Mouse (Mus musculus) heart, embryonic 16.5 days (tissue): ENCODE measurements around the gene Nudt4. TPM values are rescaled to one million over a fixed set of nuclear protein-coding genes. Genes with fewer than 3 reads are reported as not detected.

Experiments used
- ATAC-seq: fragments of 200-750 bp; cut with Nextera tagmentation; replicated peaks from 2 replicates; pipeline ENCODE4 v1.8.0; 2017; ENCODE audit warnings: moderate number of reproducible peaks; ENCODE audit not compliant: insufficient read depth, low FRiP score; ENCODE audit errors: extremely low read depth
- H3K27ac ChIP-seq: fragments of 300-500 bp; sonication (generic); 2 replicates; pipeline ENCODE4 v1.5.1; 2014; ENCODE audit warnings: mild to moderate bottlenecking, low read length, control low read depth, moderate library complexity
- H3K27me3 ChIP-seq: fragments of 300-500 bp; sonication (generic); 2 replicates; pipeline ENCODE4 v1.6.1; 2014; ENCODE audit warnings: low read length, mixed read lengths; ENCODE audit not compliant: control insufficient read depth, insufficient read depth
- H3K36me3 ChIP-seq: fragments of 300-500 bp; sonication (generic); 2 replicates; pipeline ENCODE4 v1.6.1; 2014; ENCODE audit not compliant: control insufficient read depth, insufficient read depth
- H3K4me1 ChIP-seq: fragments of 300-500 bp; sonication (generic); 2 replicates; pipeline ENCODE4 v1.6.1; 2014; ENCODE audit warnings: low read length, mixed read lengths; ENCODE audit not compliant: control insufficient read depth, insufficient read depth
- H3K4me2 ChIP-seq: fragments of 300-500 bp; sonication (generic); 2 replicates; pipeline ENCODE4 v1.6.1; 2014; ENCODE audit warnings: low read depth, mild to moderate bottlenecking, control low read depth, low read length
- H3K4me3 ChIP-seq: fragments of 300-500 bp; sonication (generic); 2 replicates; pipeline ENCODE4 v1.5.1; 2014; ENCODE audit warnings: mild to moderate bottlenecking, control low read depth, low read length
- H3K9ac ChIP-seq: fragments of 300-500 bp; sonication (generic); 2 replicates; pipeline ENCODE4 v1.6.1; 2014; ENCODE audit warnings: low read length, control low read depth
- H3K9me3 ChIP-seq: fragments of 300-500 bp; sonication (generic); replicated peaks from 2 replicates; pipeline ENCODE4 v1.6.1; 2016; ENCODE audit warnings: low read length; ENCODE audit not compliant: control insufficient read depth
- WGBS: fragments of 180-500 bp; shearing (Covaris S2); extraction: QIAGEN DNeasy Blood & Tissue Kit; methylation state at CpG from one replicate; pipeline ENCODE4 v1.1.7; 2014; 5-methylcytosine and 5-hydroxymethylcytosine counted together
- polyA plus RNA-seq: library from polyadenylated mRNA; unstranded; fragments of >200 nt; fragmentation: Nextera tagmentation; extraction: Ambion mirVana; gene quantifications from 2 replicates; pipeline ENCODE4 v1.2.1, GENCODE M21; 2015

The Nudt4 gene
- polyA plus RNA-seq, 1 experiment from 2014 or later, result 83.7 TPM

- H3K27me3 ChIP-seq, result no peaks in the 10 kb centered on the region
- no peak overlapping the region for H3K27ac ChIP-seq
- no peaks in the 10 kb centered on the region; the same call in 1 of the 2 replicates for H3K36me3 ChIP-seq
- ATAC-seq, result no peak
- no peak overlapping the region for H3K4me3 ChIP-seq
- H3K4me1 ChIP-seq, result peaks cover 14% of the 10 kb centered on the region
- H3K4me2 ChIP-seq, result no peak overlapping the region
- no peaks in the 10 kb centered on the region for H3K9me3 ChIP-seq
- 85% methylated on average over 6 of the region's 6 CpGs for whole genome bisulfite sequencing
- H3K9ac ChIP-seq, result no peak overlapping the region
Measured at GRCm38 (mm10) chr10:95517656-95518055, 46.3 kb downstream of the Nudt4 start.

GRCm38 (mm10) chr10:95515293-95515931, 48.5 kb downstream of the Nudt4 start:
- peak overlapping the region; percentile 85 for H3K4me3 ChIP-seq
- peak overlapping the region; percentile 98 for H3K27ac ChIP-seq
- H3K36me3 ChIP-seq, result no peaks in the 10 kb centered on the region
- H3K4me2 ChIP-seq, result peak overlapping the region; percentile 57
- peak overlapping the region; percentile 93 for H3K9ac ChIP-seq
- WGBS, result under 1% methylated on average over 72 of the region's 80 CpGs
- ATAC-seq, result peak; percentile 59
- H3K27me3 ChIP-seq, result no peaks in the 10 kb centered on the region
- H3K4me1 ChIP-seq, result peaks cover 14% of the 10 kb centered on the region
- H3K9me3 ChIP-seq, result no peaks in the 10 kb centered on the region; the same call in 1 of the 2 replicates

DNA sequence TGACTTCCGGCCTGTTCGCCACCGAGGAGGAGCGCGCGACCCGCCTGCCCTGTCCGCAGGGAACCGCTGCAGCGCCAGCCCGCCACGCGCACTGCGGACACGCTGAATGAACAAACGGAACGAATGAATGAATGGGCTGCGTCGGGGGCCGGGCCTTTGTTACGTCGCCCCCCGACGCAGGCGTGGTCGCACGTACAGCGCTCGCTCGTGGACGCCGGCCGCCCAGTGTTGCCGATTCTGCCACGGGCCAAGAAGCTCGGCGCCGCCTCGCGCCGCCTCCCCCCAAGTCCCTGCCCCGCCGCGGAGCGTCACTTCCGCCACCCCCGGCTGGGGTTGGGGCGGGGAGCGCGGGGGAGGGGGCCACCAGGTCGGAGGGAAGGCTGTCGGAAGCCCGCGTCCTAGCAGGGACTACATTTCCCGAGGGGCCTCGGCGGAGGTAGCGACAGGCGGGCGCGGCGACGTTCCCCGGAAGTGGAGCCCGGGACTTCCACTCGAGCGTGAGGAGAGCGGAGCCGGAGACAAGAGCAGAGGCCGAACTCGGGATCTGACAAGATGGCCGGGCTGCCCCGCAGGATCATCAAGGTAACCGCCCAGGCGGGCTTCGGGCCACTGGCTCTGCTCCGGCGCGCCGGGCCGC, 49.2 kb downstream of the Nudt4 start, which contains the start of gene Ube2n:
TSS of gene Ube2n (plus strand) at position 490 of the 637 bp plus-strand sequence.
- Histone ChIP-seq H3K36me3 (no peaks in the 10 kb centered on the region), H3K27me3 (no peaks in the 10 kb centered on the region), H3K9ac (peak within 1 kb of the TSS; percentile 93), H3K9me3 (no peaks in the 10 kb centered on the region; the same call in 1 of the 2 replicates), H3K27ac (peak within 1 kb of the TSS; percentile 98), H3K4me1 (peaks cover 11% of the 10 kb centered on the region), H3K4me3 (peak within 1 kb of the TSS; percentile 85), H3K4me2 (peak within 1 kb of the TSS; percentile 82)
- ATAC-seq, result peak; percentile 98
- under 1% methylated on average over 79 of the region's 81 CpGs for WGBS

DNA sequence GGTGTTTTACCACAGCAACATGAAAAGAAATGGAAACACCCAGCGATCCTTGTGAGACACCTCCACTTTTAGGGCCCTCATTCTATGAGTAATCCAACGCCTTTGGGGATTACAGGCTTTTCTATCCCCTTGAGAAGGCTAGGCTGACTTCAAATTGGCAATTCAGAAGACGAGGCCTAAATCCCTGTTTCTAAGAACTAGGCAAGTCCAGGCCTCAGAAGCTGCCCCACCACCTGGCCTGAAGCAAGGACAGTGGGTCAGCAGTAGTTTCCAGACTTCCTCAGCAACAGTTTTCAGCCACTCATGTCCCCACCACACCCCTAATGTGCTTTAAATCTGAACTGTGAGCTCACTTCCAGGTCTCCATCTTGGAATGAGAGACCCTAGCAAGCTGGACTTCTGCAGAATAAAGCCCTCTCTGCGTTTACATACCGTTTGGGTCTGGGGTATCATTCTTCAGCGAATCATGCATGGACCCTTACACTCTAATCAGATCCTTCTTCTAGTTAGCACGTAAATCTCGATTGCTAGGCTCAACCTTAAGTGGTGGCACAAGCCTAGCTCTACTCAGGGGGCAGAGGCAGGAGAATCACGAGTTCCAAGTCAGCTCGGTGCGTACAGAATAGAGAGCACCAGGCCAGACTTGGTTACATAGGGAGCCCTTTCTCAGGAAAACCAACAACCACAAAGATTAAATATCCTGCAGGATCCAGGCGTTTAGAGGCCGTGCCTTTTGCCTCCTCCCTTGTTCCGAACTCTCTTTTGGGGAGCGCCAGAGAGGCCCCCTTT, 50.0 kb downstream of the Nudt4 start:
- Histone ChIP-seq H3K27me3 (no peaks in the 10 kb centered on the region), H3K4me3 (peak overlapping the region; percentile 85), H3K9ac (peak overlapping the region; percentile 77), H3K4me1 (peaks cover 11% of the 10 kb centered on the region), H3K36me3 (no peaks in the 10 kb centered on the region), H3K4me2 (peak overlapping the region; percentile 82), H3K9me3 (no peaks in the 10 kb centered on the region; the same call in 1 of the 2 replicates), H3K27ac (peak overlapping the region; percentile 98)
- 34% methylated on average over 15 of the region's 15 CpGs for WGBS
- no peak; the same call in 1 of the 2 replicates for ATAC-seq

- no peaks in the 10 kb centered on the region for H3K36me3 ChIP-seq
- H3K4me2 ChIP-seq, result no peak overlapping the region
- H3K9ac ChIP-seq, result no peak overlapping the region
- H3K27me3 ChIP-seq, result no peaks in the 10 kb centered on the region
- H3K27ac ChIP-seq, result no peak overlapping the region
- no peaks in the 10 kb centered on the region; the same call in 1 of the 2 replicates for H3K9me3 ChIP-seq
- WGBS, result 84% methylated on average over 8 of the region's 8 CpGs
- H3K4me1 ChIP-seq, result peaks cover 9% of the 10 kb centered on the region
- no peak overlapping the region for H3K4me3 ChIP-seq
- no peak for ATAC-seq
Measured at GRCm38 (mm10) chr10:95512635-95513034, 51.3 kb downstream of the Nudt4 start.

- H3K36me3 ChIP-seq, result no peaks in the 10 kb centered on the region
- 71% methylated on average over 3 of the region's 3 CpGs for WGBS
- no peaks in the 10 kb centered on the region for H3K27me3 ChIP-seq
- H3K4me1 ChIP-seq, result peaks cover 6% of the 10 kb centered on the region; the same call in 1 of the 2 replicates
- ATAC-seq, result no peak
- H3K4me3 ChIP-seq, result no peak overlapping the region
- H3K9me3 ChIP-seq, result no peaks in the 10 kb centered on the region; the same call in 1 of the 2 replicates
- no peak overlapping the region for H3K4me2 ChIP-seq
- H3K27ac ChIP-seq, result no peak overlapping the region
- no peak overlapping the region for H3K9ac ChIP-seq
Measured at GRCm38 (mm10) chr10:95509263-95509662, 54.7 kb downstream of the Nudt4 start.

DNA sequence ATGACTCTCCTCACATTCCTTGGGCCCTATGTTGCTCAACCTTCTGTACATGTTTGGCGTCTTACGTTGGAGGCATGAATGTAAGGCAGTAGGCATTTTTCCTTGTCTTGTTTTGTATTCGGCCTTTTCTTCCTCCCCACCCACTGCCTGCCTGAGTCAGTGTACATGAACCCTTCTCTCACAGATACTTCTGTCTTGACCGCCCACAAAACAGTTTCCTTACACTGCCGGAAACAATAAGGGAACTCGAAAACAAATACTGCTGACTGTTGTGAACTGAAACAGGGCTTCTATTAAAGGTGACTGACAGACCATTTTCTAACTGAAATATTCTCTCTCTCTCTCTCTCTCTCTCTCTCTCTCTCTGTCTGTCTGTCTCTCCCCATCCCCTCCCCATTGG, 55.2 kb downstream of the Nudt4 start:
- no peak overlapping the region for H3K4me2 ChIP-seq
- 64% methylated on average over 6 of the region's 6 CpGs for WGBS

DNA sequence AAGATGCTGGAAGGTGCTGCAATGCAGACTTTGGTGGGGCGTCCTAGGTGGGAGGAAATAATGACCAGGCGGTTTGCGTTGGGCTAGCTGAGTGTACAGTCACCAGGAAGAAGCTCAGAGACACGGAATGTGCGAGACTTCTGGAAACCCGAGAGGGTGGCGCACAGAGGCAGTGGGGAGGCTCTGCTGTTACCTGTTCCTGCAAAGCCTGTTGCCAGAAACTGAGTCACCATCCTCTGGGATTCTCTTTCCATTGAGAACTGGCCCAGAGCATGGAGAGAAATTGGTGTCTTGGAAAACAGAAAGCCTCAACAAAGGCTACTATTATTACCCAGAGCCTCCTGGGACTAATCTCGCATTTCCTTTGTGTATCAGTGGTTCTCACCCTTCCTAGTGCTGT, 55.8 kb downstream of the Nudt4 start:
- Histone ChIP-seq H3K4me1 (peaks cover 3% of the 10 kb centered on the region; the same call in 1 of the 2 replicates), H3K4me2 (no peak overlapping the region), H3K27ac (no peak overlapping the region), H3K27me3 (no peaks in the 10 kb centered on the region), H3K9me3 (no peaks in the 10 kb centered on the region; the same call in 1 of the 2 replicates), H3K9ac (no peak overlapping the region), H3K4me3 (no peak overlapping the region), H3K36me3 (no peaks in the 10 kb centered on the region)
- 71% methylated on average over 8 of the region's 8 CpGs for WGBS
- no peak for ATAC-seq

More for the DNA sequence above, 55.2 kb downstream of the Nudt4 start:
- H3K4me3 ChIP-seq, result no peak overlapping the region
- H3K27ac ChIP-seq, result no peak overlapping the region
- H3K36me3 ChIP-seq, result no peaks in the 10 kb centered on the region
- H3K9me3 ChIP-seq, result no peaks in the 10 kb centered on the region; the same call in 1 of the 2 replicates
- no peak for ATAC-seq
- no peaks in the 10 kb centered on the region for H3K27me3 ChIP-seq
- peaks cover 3% of the 10 kb centered on the region; the same call in 1 of the 2 replicates for H3K4me1 ChIP-seq
- H3K9ac ChIP-seq, result no peak overlapping the region
